9 mouse cellular contexts compared by ENCODE assay signal in the genomic region with DNA sequence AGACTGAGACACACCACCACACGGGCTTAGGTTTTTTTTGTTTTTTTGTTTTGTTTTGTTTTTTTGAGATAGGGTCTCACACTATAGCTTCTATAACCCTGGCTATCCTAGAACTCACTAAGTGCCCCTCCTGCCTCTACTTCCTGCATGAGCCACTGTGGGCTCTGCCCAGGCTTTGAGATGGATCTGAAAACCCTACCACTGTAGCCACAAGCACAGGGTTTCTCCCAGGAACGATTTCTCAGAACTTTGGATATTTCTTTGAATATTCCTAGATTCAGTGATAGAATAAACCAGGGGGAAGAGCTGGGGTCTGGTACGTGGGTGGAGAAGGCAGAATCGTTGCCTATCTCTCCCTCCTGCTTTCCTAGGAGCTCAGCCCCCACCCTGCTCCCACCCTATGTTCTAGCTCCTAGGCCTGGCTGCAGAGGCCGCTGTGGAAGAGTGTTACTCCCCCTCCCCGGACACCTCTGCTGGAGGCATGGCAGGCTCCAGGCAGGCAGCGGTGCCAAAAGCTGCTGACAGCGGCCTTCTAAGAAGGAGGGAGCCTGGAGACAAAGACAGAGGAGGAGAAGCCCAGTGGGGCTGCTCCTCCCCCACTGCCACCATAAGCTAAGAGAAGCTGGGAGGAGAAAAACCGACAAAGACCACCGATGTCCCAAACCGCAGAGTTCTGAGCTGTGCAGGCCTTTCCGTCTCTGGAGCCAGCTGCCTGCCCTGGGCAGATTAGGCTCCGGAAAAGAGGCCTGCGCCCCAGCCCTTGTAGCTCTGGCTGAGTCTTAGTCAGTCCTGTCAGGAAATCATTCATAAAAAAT. TPM values are rescaled to one million over a fixed set of nuclear protein-coding genes. Genes with fewer than 3 reads are reported as not detected.
DNase-seq lines count a peak whose midpoint lies in the region; ATAC-seq and TF ChIP-seq lines count a peak whose summit lies in the region.
"Had no signal": no experiment of that assay in that cellular context is flagged by ENCODE, and none has a peak within 500 bp of the region (broad histone marks: within the 10 kb centered on the region; RNA-seq: fewer than 3 reads in every experiment).

No protein-coding gene starts in this region.

- H3K27ac ChIP-seq in embryonic facial prominence, embryonic 10.5 days (replicated peaks) = peak overlapping the region; percentile 87
- H3K27ac ChIP-seq in intestine, embryonic 16.5 days (ENCODE audit: low read length) = peak overlapping the region; percentile 66
- H3K27ac ChIP-seq in midbrain, embryonic 11.5 days (ENCODE audit: low read depth, low read length) = peak overlapping the region; percentile 62
- H3K27ac ChIP-seq: heart, adult 2 months had no signal

- H3K27me3 ChIP-seq in E14TG2a.4 (ENCODE audit: insufficient read depth, low read length) = 0 out of 2 replicates have a peak, but pooled peaks cover 6% of the 10 kb centered on the region
- H3K27me3 ChIP-seq in embryonic facial prominence, embryonic 10.5 days (replicated peaks; ENCODE audit: low read depth, poor library complexity, severe bottlenecking) = no peaks in the 10 kb centered on the region
- no peaks in the 10 kb centered on the region for H3K27me3 ChIP-seq in intestine, embryonic 16.5 days (replicated peaks; ENCODE audit: control insufficient read depth, insufficient read depth, low read length)
- H3K27me3 ChIP-seq in midbrain, embryonic 11.5 days (ENCODE audit: control insufficient read depth, insufficient read depth, low read length) = no peaks in the 10 kb centered on the region

- intact Hi-C loops in gastrocnemius, postnatal 14 days (cut with DNase I; ENCODE audit: low total_unique reads) = no loop called here

- WGBS in embryonic facial prominence, embryonic 10.5 days = 17% methylated on average over 14 of the region's 14 CpGs
- WGBS in intestine, embryonic 16.5 days = 34% methylated on average over 14 of the region's 14 CpGs
- WGBS in midbrain, embryonic 11.5 days = 12% methylated on average over 14 of the region's 14 CpGs

- 0 out of 2 replicates have a peak, but pooled peaks have one; percentile 1 for TF ChIP-seq CTCF in E14TG2a.4 (conservative IDR thresholded peaks at IDR 0.05; ENCODE audit: low read length)

- peak overlapping the region; percentile 62 for H3K4me3 ChIP-seq in E14TG2a.4 (replicated peaks; ENCODE audit: low read length)
- H3K4me3 ChIP-seq in embryonic facial prominence, embryonic 10.5 days = 0 out of 2 replicates have a peak overlapping the region, but pooled peaks have one; percentile 21
- no peak overlapping the region for H3K4me3 ChIP-seq in intestine, embryonic 16.5 days (ENCODE audit: low read length)
- H3K4me3 ChIP-seq in midbrain, embryonic 11.5 days (ENCODE audit: low read depth, low read length) = no peak overlapping the region
- H3K4me3 ChIP-seq: heart, adult 2 months had no signal

- H3K9me3 ChIP-seq in E14TG2a.4 (ENCODE audit: low read length) = no peaks in the 10 kb centered on the region
- H3K9me3 ChIP-seq in embryonic facial prominence, embryonic 10.5 days = no peaks in the 10 kb centered on the region
- H3K9me3 ChIP-seq in intestine, embryonic 16.5 days (ENCODE audit: control insufficient read depth, low read length) = no peaks in the 10 kb centered on the region
- H3K9me3 ChIP-seq in midbrain, embryonic 11.5 days (ENCODE audit: control insufficient read depth, low read length) = no peaks in the 10 kb centered on the region

- H3K36me3 ChIP-seq in E14TG2a.4 (ENCODE audit: insufficient read depth, low read length) = 0 out of 2 replicates have a peak, but pooled peaks cover 3% of the 10 kb centered on the region
- peaks cover 7% of the 10 kb centered on the region for H3K36me3 ChIP-seq in embryonic facial prominence, embryonic 10.5 days (replicated peaks)
- no peaks in the 10 kb centered on the region for H3K36me3 ChIP-seq in intestine, embryonic 16.5 days (ENCODE audit: control insufficient read depth, insufficient read depth, low read length)
- no peaks in the 10 kb centered on the region for H3K36me3 ChIP-seq in midbrain, embryonic 11.5 days (ENCODE audit: control insufficient read depth, insufficient read depth, low read length)

- peaks cover 94% of the 10 kb centered on the region for H3K4me1 ChIP-seq in E14TG2a.4 (replicated peaks; ENCODE audit: low read depth, low read length)
- peaks cover 43% of the 10 kb centered on the region for H3K4me1 ChIP-seq in embryonic facial prominence, embryonic 10.5 days
- H3K4me1 ChIP-seq in intestine, embryonic 16.5 days (ENCODE audit: control insufficient read depth, insufficient read depth, low read length) = peaks cover 22% of the 10 kb centered on the region
- peaks cover 11% of the 10 kb centered on the region; the same call in 1 of the 2 replicates for H3K4me1 ChIP-seq in midbrain, embryonic 11.5 days (ENCODE audit: control insufficient read depth, insufficient read depth, low read length)

- H3K9ac ChIP-seq in intestine, embryonic 16.5 days (ENCODE audit: low read depth, low read length) = peak overlapping the region; percentile 60
- peak overlapping the region; percentile 62 for H3K9ac ChIP-seq in midbrain, embryonic 11.5 days (ENCODE audit: low read length)

- H3K4me2 ChIP-seq in intestine, embryonic 16.5 days (ENCODE audit: low read depth, low read length) = no peak overlapping the region
- H3K4me2 ChIP-seq in midbrain, embryonic 11.5 days = no peak overlapping the region

- DNase-seq in gastrocnemius, postnatal 14 days = peak; percentile 25
- no peak for DNase-seq in gastrocnemius, postnatal 4 days (ENCODE audit: low spot score in 2 of 2)
- DNase-seq in embryonic facial prominence, embryonic 10.5 days (ENCODE audit: low spot score) = peak; percentile 59
- peak; percentile 91 for DNase-seq in midbrain, embryonic 11.5 days (ENCODE audit: low spot score, missing footprints)
- DNase-seq in cerebellum, adult 8-10 months = no peak
- DNase-seq in gastrocnemius, postnatal 25 days = no peak

- ATAC-seq in intestine, embryonic 16.5 days = peak; percentile 10; the same call in 1 of the 2 replicates
- ATAC-seq in midbrain, embryonic 11.5 days (ENCODE audit: low FRiP score) = peak; percentile 41; the same call in 1 of the 2 replicates

RNA-seq across cellular contexts. Expression of a gene that starts 21.9 kb away (rescaled TPM):
- total RNA-seq in gastrocnemius, postnatal 14 days (2021) = 10 to 100 TPM; 10.5 to 13.7 TPM
- 10 to 100 TPM; 27.2 to 27.7 TPM for total RNA-seq in gastrocnemius, postnatal 4 days (2021)
- polyA plus RNA-seq in embryonic facial prominence, embryonic 10.5 days (2016; fragmentation: Nextera tagmentation; extraction: Ambion mirVana) = 72.2 and 74.3 TPM in 2 replicates
- 84.5 and 88.4 TPM in 2 replicates for polyA plus RNA-seq in intestine, embryonic 16.5 days (2015; fragmentation: Nextera tagmentation; extraction: Ambion mirVana)
- 64.9 and 65.4 TPM in 2 replicates for polyA plus RNA-seq in midbrain, embryonic 11.5 days (2014; fragmentation: Nextera tagmentation; extraction: Ambion mirVana)
- 1 to 10 TPM; 9.5 TPM for total RNA-seq in gastrocnemius, postnatal 25 days (2021)

RNA-seq across cellular contexts. Expression of a gene that starts 38.6 kb away (rescaled TPM):
- 1 to 10 TPM; 1.2 TPM for total RNA-seq in gastrocnemius, postnatal 14 days (2021)
- 1 to 10 TPM; 3.5 to 3.8 TPM for total RNA-seq in gastrocnemius, postnatal 4 days (2021)
- polyA plus RNA-seq in embryonic facial prominence, embryonic 10.5 days (2016; fragmentation: Nextera tagmentation; extraction: Ambion mirVana) = 26.5 and 30.2 TPM in 2 replicates
- 6.4 and 7.8 TPM in 2 replicates for polyA plus RNA-seq in intestine, embryonic 16.5 days (2015; fragmentation: Nextera tagmentation; extraction: Ambion mirVana)
- 12.7 and 12.9 TPM in 2 replicates for polyA plus RNA-seq in midbrain, embryonic 11.5 days (2014; fragmentation: Nextera tagmentation; extraction: Ambion mirVana)
- total RNA-seq in gastrocnemius, postnatal 25 days (2021) = 1 to 10 TPM in 1 of 2 experiments, under 1 TPM in 1; 0.94 to 1.1 TPM

Comparison
In these comparisons a context has a peak if more than half of its experiments do, and no peak if none do; other contexts are left out.
1. DNase-seq: peak in gastrocnemius, postnatal 14 days (single experiment), embryonic facial prominence, embryonic 10.5 days (single experiment) and midbrain, embryonic 11.5 days (single experiment); none in gastrocnemius, postnatal 4 days (0 of 2), cerebellum, adult 8-10 months (single experiment) and gastrocnemius, postnatal 25 days (single experiment).
2. H3K4me3 ChIP-seq: peak in E14TG2a.4 (single experiment) and embryonic facial prominence, embryonic 10.5 days (single experiment); none in intestine, embryonic 16.5 days (single experiment) and midbrain, embryonic 11.5 days (single experiment).
3. Peak in every context shown above with its lines, with median percentiles within 50 percentile points of each other: H3K27ac ChIP-seq.